Mouse (Mus musculus): ENCODE results near the gene Pgpep1. TPM values are rescaled to one million over a fixed set of nuclear protein-coding genes. Genes with fewer than 3 reads are reported as not detected.
A peak's percentile ranks its signal among the peaks of the same experiment; 100 is the strongest.

Gene Pgpep1
- polyA plus RNA-seq, 1 experiment from 2014 or later, result 99.4 TPM

DNA sequence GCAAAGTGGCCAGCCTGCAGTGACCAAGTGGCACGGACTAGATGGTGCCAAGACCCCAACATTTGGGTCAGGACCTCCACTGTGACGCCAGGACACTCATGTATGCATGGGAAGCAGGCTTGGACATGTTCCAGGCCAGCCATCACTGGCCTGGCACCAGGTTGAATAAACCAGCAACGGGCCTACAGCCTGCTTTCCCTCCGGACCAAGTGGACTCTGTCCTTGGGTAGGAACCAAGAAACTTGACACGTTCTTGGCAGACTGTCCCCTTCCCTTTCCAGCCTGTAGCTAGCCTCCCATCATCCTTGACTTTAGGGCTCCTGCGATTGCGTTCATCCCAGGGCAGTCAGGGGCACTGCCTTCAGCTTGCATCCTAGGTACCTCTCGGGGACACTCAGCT, 27.4 kb upstream of the Pgpep1 start:
- no peak overlapping the region for H3K27ac ChIP-seq
- H3K9me3 ChIP-seq, result no peaks in the 10 kb centered on the region
- no peaks in the 10 kb centered on the region for H3K27me3 ChIP-seq
- ATAC-seq, result no peak
- no peak overlapping the region for H3K4me2 ChIP-seq (replicated peaks)
- WGBS, result 89% methylated on average over 8 of the region's 8 CpGs
- H3K9ac ChIP-seq (replicated peaks), result no peak overlapping the region
- peaks cover 26% of the 10 kb centered on the region for H3K4me1 ChIP-seq (replicated peaks)
- no peaks in the 10 kb centered on the region for H3K36me3 ChIP-seq
- no peak overlapping the region for H3K4me3 ChIP-seq (replicated peaks)

DNA sequence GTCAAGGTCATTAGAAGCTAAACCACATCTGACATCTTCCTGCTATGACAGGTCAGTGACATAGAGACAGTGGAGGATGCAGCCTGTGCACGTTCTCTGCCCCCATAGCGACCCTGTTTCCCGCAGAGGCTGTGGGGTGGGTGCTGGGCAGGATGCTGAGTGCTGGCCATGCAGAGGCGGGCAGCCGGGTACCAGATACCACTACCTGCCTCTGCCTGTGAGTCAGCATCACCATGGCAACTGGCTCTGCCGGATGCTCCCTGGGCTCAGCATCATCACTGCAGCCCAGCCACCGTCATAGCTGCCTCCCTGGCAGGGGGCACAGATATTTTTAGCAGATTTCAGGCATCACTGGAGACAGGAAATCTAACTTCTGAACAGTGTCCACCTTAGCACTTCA, 24.1 kb upstream of the Pgpep1 start:
- no peak overlapping the region for H3K4me2 ChIP-seq (replicated peaks)
- ATAC-seq, result peak; percentile 67
- 52% methylated on average over 7 of the region's 7 CpGs for WGBS
- peaks cover 13% of the 10 kb centered on the region for H3K4me1 ChIP-seq (replicated peaks)
- H3K27me3 ChIP-seq, result no peaks in the 10 kb centered on the region
- H3K9me3 ChIP-seq, result no peaks in the 10 kb centered on the region
- peak overlapping the region; percentile 23; the same call in 1 of the 2 replicates for H3K9ac ChIP-seq (replicated peaks)
- no peak overlapping the region for H3K4me3 ChIP-seq (replicated peaks)
- peaks cover 11% of the 10 kb centered on the region for H3K36me3 ChIP-seq
- H3K27ac ChIP-seq, result 0 out of 2 replicates have a peak overlapping the region, but pooled peaks have one; percentile 9

DNA sequence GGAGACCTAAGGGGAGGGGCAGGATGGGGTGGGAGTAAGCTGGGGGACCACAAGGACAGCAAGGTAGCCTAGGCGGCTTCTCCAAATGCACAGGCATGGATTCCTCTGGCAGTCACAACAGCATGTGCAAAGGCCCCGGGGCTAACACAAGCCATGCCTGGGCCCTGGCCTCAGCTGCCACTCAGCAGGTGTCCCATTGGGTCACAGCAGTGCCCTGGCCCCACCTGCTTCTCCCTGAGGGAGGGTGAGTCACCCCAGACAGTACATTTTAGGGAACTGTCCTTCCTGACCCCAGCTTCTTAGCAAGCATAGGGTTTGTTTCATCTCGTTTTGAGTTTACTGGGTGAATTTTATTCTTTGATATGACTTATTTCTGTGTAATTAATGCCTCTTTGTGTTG, 22.5 kb upstream of the Pgpep1 start:
- no peak for ATAC-seq
- no peaks in the 10 kb centered on the region for H3K9me3 ChIP-seq

DNA sequence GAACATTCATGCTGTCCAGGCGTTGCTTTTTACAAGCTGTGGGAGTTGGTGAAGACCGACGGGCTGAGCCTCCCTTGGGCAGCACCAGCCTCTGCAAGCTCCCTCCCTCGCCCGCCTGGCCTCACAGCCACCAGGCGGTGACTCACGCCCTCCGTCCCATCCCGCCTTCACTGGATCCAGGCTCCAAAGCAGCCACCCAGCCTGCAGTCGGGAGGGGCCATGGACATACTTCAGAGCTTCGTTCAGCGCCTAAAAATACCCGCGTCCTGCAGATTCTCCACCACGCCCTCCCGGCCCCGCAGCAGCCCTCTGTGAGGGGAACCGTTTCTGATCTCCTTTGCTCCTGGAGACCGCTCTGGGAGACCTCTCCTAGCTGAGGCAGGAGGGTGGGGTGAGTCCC, 22.0 kb upstream of the Pgpep1 start:
- H3K4me2 ChIP-seq (replicated peaks), result no peak overlapping the region; the same call in 1 of the 2 replicates

More for the DNA sequence above, 22.5 kb upstream of the Pgpep1 start:
- no peak overlapping the region for H3K9ac ChIP-seq (replicated peaks)
- no peak overlapping the region for H3K27ac ChIP-seq
- 70% methylated on average over 3 of the region's 3 CpGs for WGBS
- H3K4me3 ChIP-seq (replicated peaks), result no peak overlapping the region
- no peaks in the 10 kb centered on the region for H3K27me3 ChIP-seq
- peaks cover 27% of the 10 kb centered on the region for H3K36me3 ChIP-seq
- no peak overlapping the region for H3K4me2 ChIP-seq (replicated peaks)
- peaks cover 13% of the 10 kb centered on the region for H3K4me1 ChIP-seq (replicated peaks)

DNA sequence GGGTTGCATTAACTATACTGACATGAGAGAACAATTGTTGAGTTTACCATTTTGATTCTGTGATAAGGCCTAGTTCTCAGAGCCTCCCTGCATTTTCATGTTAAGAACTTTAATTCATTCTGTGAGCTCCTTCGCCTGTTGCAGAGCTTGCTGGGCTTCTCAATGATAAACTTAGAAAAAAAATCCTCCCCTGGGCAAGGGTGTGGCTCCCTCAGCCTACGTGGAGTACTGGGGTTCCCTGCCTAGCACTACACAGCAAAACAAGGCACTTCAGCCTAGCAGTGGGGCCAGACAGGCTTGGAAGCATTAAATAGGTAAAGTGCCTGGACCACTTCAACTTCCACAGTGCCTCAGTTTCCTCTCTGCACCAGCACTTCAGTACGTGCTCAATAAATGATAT, 21.2 kb upstream of the Pgpep1 start:
- Histone ChIP-seq H3K9ac (replicated peaks) (no peak overlapping the region), H3K36me3 (peaks cover 32% of the 10 kb centered on the region), H3K4me3 (replicated peaks) (no peak overlapping the region), H3K27me3 (no peaks in the 10 kb centered on the region), H3K4me1 (replicated peaks) (peaks cover 13% of the 10 kb centered on the region), H3K27ac (no peak overlapping the region), H3K9me3 (no peaks in the 10 kb centered on the region), H3K4me2 (replicated peaks) (no peak overlapping the region)
- no peak for ATAC-seq
- 77% methylated on average over 3 of the region's 3 CpGs for WGBS

More for the DNA sequence above, 22.0 kb upstream of the Pgpep1 start:
- WGBS, result 8% methylated on average over 19 of the region's 19 CpGs
- H3K27me3 ChIP-seq, result no peaks in the 10 kb centered on the region
- no peak overlapping the region for H3K4me3 ChIP-seq (replicated peaks)
- no peak for ATAC-seq
- no peak overlapping the region for H3K27ac ChIP-seq
- peaks cover 32% of the 10 kb centered on the region for H3K36me3 ChIP-seq
- H3K9me3 ChIP-seq, result no peaks in the 10 kb centered on the region
- H3K9ac ChIP-seq (replicated peaks), result peak overlapping the region; percentile 20; the same call in 1 of the 2 replicates
- H3K4me1 ChIP-seq (replicated peaks), result peaks cover 13% of the 10 kb centered on the region

DNA sequence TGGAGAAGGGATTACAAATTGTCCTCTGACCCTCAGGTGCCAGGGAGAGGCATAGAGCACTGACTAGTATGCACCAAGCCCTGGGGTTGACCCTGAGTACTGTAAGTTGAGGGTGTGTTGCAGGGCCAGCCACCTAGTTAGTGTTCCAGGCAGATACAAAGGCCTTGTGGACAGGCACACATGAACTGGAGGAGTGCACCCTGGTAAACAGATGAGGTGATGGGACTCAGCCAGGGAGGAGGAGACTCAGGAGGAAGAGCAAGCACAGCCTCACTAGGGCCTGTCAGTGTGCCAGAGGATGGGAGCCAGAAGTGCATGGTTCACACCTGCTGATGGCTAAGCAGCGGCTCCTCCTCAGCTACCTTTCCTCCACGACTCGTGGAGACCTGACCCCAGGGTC, 19.9 kb upstream of the Pgpep1 start:
- Histone ChIP-seq H3K36me3 (peaks cover 32% of the 10 kb centered on the region), H3K4me1 (replicated peaks) (peaks cover 14% of the 10 kb centered on the region), H3K27me3 (no peaks in the 10 kb centered on the region), H3K9me3 (no peaks in the 10 kb centered on the region), H3K4me3 (replicated peaks) (no peak overlapping the region), H3K9ac (replicated peaks) (no peak overlapping the region), H3K4me2 (replicated peaks) (no peak overlapping the region), H3K27ac (no peak overlapping the region)
- WGBS, result 86% methylated on average over 3 of the region's 3 CpGs
- ATAC-seq, result no peak

DNA sequence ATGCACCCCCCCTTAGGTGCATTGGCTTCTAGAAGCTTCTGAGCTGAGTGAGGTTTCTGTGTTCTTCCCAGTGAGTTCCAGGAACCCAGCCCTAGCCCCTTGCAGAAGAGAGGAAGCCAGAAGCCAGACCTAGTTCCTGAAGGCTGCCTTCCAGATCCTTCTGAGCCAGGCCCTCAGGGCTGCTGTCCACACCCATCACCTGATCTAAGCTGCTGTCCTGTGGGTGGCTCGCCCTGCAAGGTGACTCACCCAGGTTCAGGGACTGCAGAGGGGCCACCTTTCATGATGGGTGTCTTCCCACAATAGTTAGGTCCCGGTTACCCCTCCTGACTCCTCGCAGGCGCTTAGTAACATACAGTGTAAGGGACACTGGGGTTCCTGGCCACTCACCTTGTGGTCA, 19.2 kb upstream of the Pgpep1 start:
- H3K4me1 ChIP-seq (replicated peaks), result peaks cover 17% of the 10 kb centered on the region
- H3K4me2 ChIP-seq (replicated peaks), result no peak overlapping the region
- WGBS, result 95% methylated on average over 4 of the region's 4 CpGs
- no peak overlapping the region for H3K4me3 ChIP-seq (replicated peaks)
- H3K36me3 ChIP-seq, result peaks cover 32% of the 10 kb centered on the region
- H3K27ac ChIP-seq, result no peak overlapping the region
- no peak overlapping the region for H3K9ac ChIP-seq (replicated peaks)
- H3K27me3 ChIP-seq, result no peaks in the 10 kb centered on the region
- no peaks in the 10 kb centered on the region for H3K9me3 ChIP-seq
- ATAC-seq, result no peak

DNA sequence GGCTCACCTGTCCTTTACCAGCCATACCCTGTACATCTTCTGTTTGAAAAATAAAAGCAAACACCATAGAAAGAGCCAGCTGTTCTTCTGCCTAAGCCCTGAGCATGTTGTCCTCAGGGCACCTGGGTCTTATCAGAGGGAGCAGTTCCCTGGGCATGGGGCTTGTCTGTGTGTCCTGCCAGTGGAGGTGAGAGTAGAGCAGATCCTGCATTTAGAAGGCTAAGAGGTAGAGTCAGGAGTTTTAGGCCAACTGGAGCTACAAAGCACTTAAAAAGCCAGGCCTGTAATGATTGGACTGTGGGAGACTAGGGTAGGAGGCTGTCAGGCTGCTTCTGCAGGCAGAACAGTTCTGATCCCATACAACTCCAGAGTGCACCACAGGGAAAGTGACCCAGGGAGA, 18.5 kb upstream of the Pgpep1 start:
- H3K27ac ChIP-seq, result no peak overlapping the region
- H3K9ac ChIP-seq (replicated peaks), result no peak overlapping the region
- H3K4me1 ChIP-seq (replicated peaks), result peaks cover 21% of the 10 kb centered on the region
- H3K9me3 ChIP-seq, result no peaks in the 10 kb centered on the region
- no peak overlapping the region for H3K4me2 ChIP-seq (replicated peaks)
- H3K4me3 ChIP-seq (replicated peaks), result no peak overlapping the region
- H3K27me3 ChIP-seq, result no peaks in the 10 kb centered on the region
- no peak for ATAC-seq
- H3K36me3 ChIP-seq, result peaks cover 32% of the 10 kb centered on the region

DNA sequence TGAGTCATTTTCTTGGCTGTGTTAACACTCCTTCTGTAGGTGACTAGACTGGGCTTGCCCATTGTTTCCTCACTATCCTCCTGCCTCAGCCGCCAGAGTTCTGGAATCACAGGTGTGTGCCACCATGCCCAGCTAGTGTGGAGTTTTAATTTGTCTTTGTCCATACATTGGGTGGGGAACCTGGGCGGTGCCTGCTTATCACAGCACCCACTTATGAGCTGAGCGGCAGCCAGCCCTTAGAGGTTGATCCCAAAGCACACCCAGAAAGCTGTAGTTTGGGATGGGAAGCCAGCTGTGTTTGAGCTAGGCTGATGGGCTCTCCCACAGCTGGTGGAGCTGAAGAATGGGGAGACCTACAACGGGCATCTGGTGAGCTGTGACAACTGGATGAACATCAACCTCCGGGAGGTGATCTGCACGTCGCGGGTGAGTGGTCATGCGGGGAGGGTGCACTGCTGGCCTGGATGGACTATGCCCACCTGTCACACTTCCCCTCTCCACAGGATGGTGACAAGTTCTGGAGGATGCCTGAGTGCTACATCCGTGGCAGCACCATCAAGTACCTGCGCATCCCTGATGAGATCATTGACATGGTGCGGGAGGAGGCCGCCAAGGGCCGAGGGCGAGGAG, 17.4 kb upstream of the Pgpep1 start:
- H3K4me3 ChIP-seq (replicated peaks), result no peak overlapping the region
- no peak overlapping the region for H3K27ac ChIP-seq
- 95% methylated on average over 15 of the region's 15 CpGs for WGBS
- no peaks in the 10 kb centered on the region for H3K27me3 ChIP-seq
- no peak overlapping the region for H3K4me2 ChIP-seq (replicated peaks)
- no peaks in the 10 kb centered on the region for H3K9me3 ChIP-seq
- peaks cover 32% of the 10 kb centered on the region for H3K36me3 ChIP-seq
- no peak overlapping the region for H3K9ac ChIP-seq (replicated peaks)
- peaks cover 24% of the 10 kb centered on the region for H3K4me1 ChIP-seq (replicated peaks)
- ATAC-seq, result no peak

DNA sequence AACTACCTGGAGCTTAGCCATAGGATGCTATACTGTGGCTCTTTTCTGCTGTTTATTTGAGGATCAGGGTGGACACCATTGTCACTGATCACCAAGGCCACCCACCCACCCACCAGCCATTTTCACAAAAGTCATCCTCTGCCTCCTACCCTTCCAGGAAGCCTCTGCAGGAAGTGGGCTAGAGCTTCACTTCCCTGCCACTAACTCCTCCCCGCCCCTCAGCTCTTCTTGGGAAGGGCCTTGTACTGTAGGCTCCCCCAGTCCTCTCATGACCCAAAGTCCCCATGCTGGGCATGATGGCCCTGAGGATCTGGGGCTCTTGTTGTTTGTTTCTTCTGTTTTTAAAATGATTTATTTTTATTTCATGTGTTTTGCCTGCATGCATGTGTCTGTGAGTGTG, 15.1 kb upstream of the Pgpep1 start:
- WGBS, result 100% methylated on average over 1 of the region's 1 CpGs
- Histone ChIP-seq H3K4me3 (replicated peaks) (no peak overlapping the region), H3K27ac (no peak overlapping the region), H3K27me3 (no peaks in the 10 kb centered on the region), H3K9ac (replicated peaks) (no peak overlapping the region; the same call in 1 of the 2 replicates), H3K4me1 (replicated peaks) (peaks cover 23% of the 10 kb centered on the region), H3K36me3 (peaks cover 32% of the 10 kb centered on the region), H3K4me2 (replicated peaks) (no peak overlapping the region), H3K9me3 (no peaks in the 10 kb centered on the region)
- ATAC-seq, result no peak

DNA sequence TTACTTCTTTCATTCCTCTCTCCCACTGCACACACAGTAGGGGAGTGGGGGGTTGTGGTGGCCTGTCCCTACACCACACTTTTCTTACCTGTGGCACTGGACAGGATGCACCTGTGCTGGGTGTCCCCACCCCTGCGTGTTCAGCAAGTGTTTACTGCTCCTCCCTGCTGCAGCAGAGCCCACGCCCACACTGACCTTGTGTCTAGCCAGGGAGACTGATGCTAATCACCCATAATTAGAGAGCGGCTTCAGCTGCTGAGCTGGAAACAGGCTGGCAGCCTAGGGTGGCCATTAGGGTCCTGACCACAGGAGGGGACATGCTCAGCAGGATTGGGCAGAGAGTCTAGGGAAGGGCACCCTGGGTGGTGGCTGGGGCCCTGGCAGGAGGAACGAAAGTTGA, 14.5 kb upstream of the Pgpep1 start:
- H3K4me2 ChIP-seq (replicated peaks), result peak overlapping the region; percentile 66; the same call in 1 of the 2 replicates
- H3K9me3 ChIP-seq, result no peaks in the 10 kb centered on the region
- 84% methylated on average over 4 of the region's 4 CpGs for WGBS
- no peak overlapping the region for H3K4me3 ChIP-seq (replicated peaks)
- peak overlapping the region; percentile 76; the same call in 1 of the 2 replicates for H3K9ac ChIP-seq (replicated peaks)
- H3K27me3 ChIP-seq, result no peaks in the 10 kb centered on the region
- H3K27ac ChIP-seq, result no peak overlapping the region
- H3K4me1 ChIP-seq (replicated peaks), result peaks cover 23% of the 10 kb centered on the region
- H3K36me3 ChIP-seq, result peaks cover 26% of the 10 kb centered on the region
- no peak for ATAC-seq

DNA sequence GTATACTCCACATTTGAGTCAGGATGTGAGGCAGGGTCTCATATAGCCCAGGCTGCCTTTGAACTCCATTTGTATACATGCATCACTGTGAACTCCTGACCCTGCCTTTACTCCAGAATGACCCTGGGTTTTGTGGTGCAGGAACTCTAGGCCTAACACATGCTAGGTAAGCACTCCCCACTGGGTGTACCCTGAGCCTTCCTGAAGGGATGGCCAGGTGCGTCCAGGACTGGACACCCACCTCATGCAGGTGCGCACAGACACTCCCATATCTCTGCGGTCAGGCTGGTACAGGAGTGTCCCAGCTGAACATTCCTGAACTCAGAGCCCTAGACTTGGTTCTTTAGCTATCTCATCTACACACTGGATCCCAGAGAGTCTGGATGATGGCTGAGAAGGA, 13.9 kb upstream of the Pgpep1 start:
- Histone ChIP-seq H3K27ac (peak overlapping the region; percentile 93), H3K4me1 (replicated peaks) (peaks cover 23% of the 10 kb centered on the region), H3K4me3 (replicated peaks) (peak overlapping the region; percentile 56), H3K27me3 (no peaks in the 10 kb centered on the region), H3K9ac (replicated peaks) (peak overlapping the region; percentile 76), H3K36me3 (peaks cover 20% of the 10 kb centered on the region), H3K9me3 (no peaks in the 10 kb centered on the region), H3K4me2 (replicated peaks) (peak overlapping the region; percentile 66)
- WGBS, result 93% methylated on average over 3 of the region's 3 CpGs
- ATAC-seq, result no peak; the same call in 1 of the 2 replicates

Data from midbrain, embryonic 13.5 days (tissue).